Mouse (Mus musculus) common myeloid progenitor, adult 5-6 weeks (primary cell): Measurements from ENCODE around the gene Tet3. TPM values are rescaled to one million over a fixed set of nuclear protein-coding genes. Genes with fewer than 3 reads are reported as not detected.

Experiments used
- ATAC-seq: replicated peaks from 2 replicates; pipeline ENCODE4 v1.8.0; 2016; ENCODE audit warnings: low read depth, mild to moderate bottlenecking, moderate TSS enrichment, inconsistent platforms; ENCODE audit not compliant: poor library complexity, severe bottlenecking
- total RNA-seq: library from RNA; stranded (forward); fragments of 200-1000, 187-1606 nt; gene quantifications from 2 replicates; pipeline ENCODE4 v1.2.3, GENCODE M21; 2017

Tet3 gene
- total RNA-seq, 1 experiment from 2014 or later, result 24.2 TPM

GRCm38 (mm10) chr6:83441259-83442061, 17.4 kb downstream of the Tet3 start:
- ATAC-seq, result peak; percentile 80

GRCm38 (mm10) chr6:83440510-83441258, 18.2 kb downstream of the Tet3 start:
- ATAC-seq, result no peak

- no peak for ATAC-seq
Measured at GRCm38 (mm10) chr6:83440197-83440509, 18.7 kb downstream of the Tet3 start.

- ATAC-seq, result no peak
Measured at GRCm38 (mm10) chr6:83439781-83440180, 19.1 kb downstream of the Tet3 start.

GRCm38 (mm10) chr6:83439119-83439767, 19.6 kb downstream of the Tet3 start:
- ATAC-seq, result no peak

GRCm38 (mm10) chr6:83438584-83438983, 20.3 kb downstream of the Tet3 start:
- ATAC-seq, result no peak

GRCm38 (mm10) chr6:83437802-83438201, 21.1 kb downstream of the Tet3 start:
- no peak for ATAC-seq

- no peak for ATAC-seq
Measured at GRCm38 (mm10) chr6:83437225-83437624, 21.7 kb downstream of the Tet3 start.

GRCm38 (mm10) chr6:83436547-83436946, 22.3 kb downstream of the Tet3 start:
- ATAC-seq, result peak; percentile 62

- no peak for ATAC-seq
Measured at GRCm38 (mm10) chr6:83435174-83435573, 23.7 kb downstream of the Tet3 start.

- ATAC-seq, result no peak
Measured at GRCm38 (mm10) chr6:83433546-83433945, 25.3 kb downstream of the Tet3 start.

- ATAC-seq, result no peak
Measured at GRCm38 (mm10) chr6:83432966-83433365, 25.9 kb downstream of the Tet3 start.

GRCm38 (mm10) chr6:83427968-83428731, 30.7 kb downstream of the Tet3 start:
- peak; percentile 39; the same call in 1 of the 2 replicates for ATAC-seq

- ATAC-seq, result no peak
Measured at GRCm38 (mm10) chr6:83427512-83427911, 31.4 kb downstream of the Tet3 start.

- ATAC-seq, result no peak
Measured at GRCm38 (mm10) chr6:83426576-83426975, 32.3 kb downstream of the Tet3 start.

GRCm38 (mm10) chr6:83424053-83424404, 34.9 kb downstream of the Tet3 start:
- ATAC-seq, result no peak

- ATAC-seq, result no peak
Measured at GRCm38 (mm10) chr6:83423400-83424052, 35.4 kb downstream of the Tet3 start.

- no peak for ATAC-seq
Measured at GRCm38 (mm10) chr6:83421866-83422649, 36.8 kb downstream of the Tet3 start.

- no peak for ATAC-seq
Measured at GRCm38 (mm10) chr6:83419516-83419915, 39.4 kb downstream of the Tet3 start.
